Mouse (Mus musculus) spleen, adult 2 months (tissue): ENCODE measurements around the gene Efna4.

ENCODE experiments used
- CTCF ChIP-seq: fragments of 200-500 bp; IDR thresholded peaks from 2 replicates; pipeline ENCODE4 v1.5.1; 2011; ENCODE audit warnings: mild to moderate bottlenecking, inconsistent platforms; ENCODE audit not compliant: insufficient read depth, insufficient read length, insufficient replicate concordance; ENCODE audit errors: extremely low read depth
- POLR2A ChIP-seq: fragments of 200-500 bp; IDR thresholded peaks from 2 replicates; pipeline ENCODE4 v1.6.1; 2011; ENCODE audit warnings: low read depth, low read length, inconsistent platforms

DNA sequence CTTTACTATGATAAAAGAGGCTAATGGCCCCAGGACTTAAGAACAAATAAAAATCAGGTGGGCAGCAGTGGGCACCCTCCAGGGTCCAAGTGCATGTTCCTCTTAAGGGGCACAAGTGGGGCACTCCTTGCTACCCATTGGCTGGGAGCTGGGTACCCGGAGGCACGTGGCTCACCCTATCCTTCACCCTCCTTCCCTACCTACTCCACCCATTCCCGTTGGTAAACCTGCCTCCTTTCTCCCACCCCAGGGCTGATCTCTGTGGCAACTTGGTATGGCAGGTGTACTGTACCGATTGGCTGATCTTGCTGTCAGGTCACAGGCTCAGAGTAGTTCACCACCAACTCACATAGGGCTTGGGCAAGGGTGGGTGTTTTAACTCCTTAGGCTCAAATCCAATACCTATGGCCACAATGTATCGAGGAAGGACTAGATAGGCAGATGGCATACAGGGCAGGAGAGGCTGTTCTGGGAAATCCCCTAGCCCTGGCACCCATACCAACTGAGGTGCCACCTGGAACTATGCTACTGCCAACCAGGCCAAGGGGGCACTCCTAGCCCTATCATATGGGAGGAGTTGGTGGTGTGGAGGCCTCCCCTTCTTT lies 45.9 kb upstream of the Efna4 start:
- no peak for TF ChIP-seq CTCF
- no peak for TF ChIP-seq POLR2A
